Comparison of ENCODE assay signal across 15 mouse cellular contexts in the genomic region with DNA sequence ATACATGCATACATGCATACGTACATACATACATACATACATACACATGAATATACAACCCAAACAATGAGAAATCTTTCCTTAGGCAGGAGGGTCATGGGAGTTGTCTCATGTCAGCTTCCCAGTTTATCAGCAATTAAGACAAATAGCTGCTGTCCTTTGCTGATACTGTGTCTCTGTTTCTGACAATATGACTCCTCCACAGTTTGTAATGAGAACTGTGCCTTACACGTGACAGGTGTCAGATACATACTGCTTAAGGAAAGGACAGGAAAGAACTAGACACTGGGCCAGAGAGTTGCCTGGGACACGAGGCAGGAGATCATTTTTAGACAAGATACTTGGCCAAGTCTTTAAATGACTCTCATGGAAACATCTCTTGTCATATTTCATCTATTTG.
"Had no signal": no experiment of that assay in that cellular context is flagged by ENCODE, and none has a peak within 500 bp of the region (broad histone marks: within the 10 kb centered on the region; RNA-seq: fewer than 3 reads in every experiment).

No protein-coding gene starts in this region.

- ATAC-seq: hindbrain, embryonic 16.5 days; inflammation-experienced regulatory T-cells, adult 6 months; intestine, postnatal 0 days had no signal

- H3K36me3 ChIP-seq: limb, embryonic 13.5 days; midbrain, embryonic 10.5 days; neural tube, embryonic 15.5 days had no signal

- H3K9me3 ChIP-seq: limb, embryonic 13.5 days; midbrain, embryonic 10.5 days; neural tube, embryonic 15.5 days had no signal

- H3K4me2 ChIP-seq: limb, embryonic 13.5 days; neural tube, embryonic 15.5 days had no signal

- H3K9ac ChIP-seq: limb, embryonic 13.5 days; neural tube, embryonic 15.5 days had no signal

- H3K27ac ChIP-seq: limb, embryonic 13.5 days; midbrain, embryonic 10.5 days; neural tube, embryonic 15.5 days had no signal

- H3K27me3 ChIP-seq: limb, embryonic 13.5 days; neural tube, embryonic 15.5 days had no signal

- DNase-seq: kidney, adult 8-10 months; left cerebral cortex, postnatal 4 days; lung, adult 2 months; lung, postnatal 14 days; midbrain, embryonic 14.5 days; right cerebral cortex, adult 18-20 months; thymus, postnatal 4 days had no signal

- H3K4me3 ChIP-seq: layer of hippocampus, adult 2 months; limb, embryonic 13.5 days; midbrain, embryonic 10.5 days; myocyte; neural tube, embryonic 15.5 days had no signal

- H3K4me1 ChIP-seq: limb, embryonic 13.5 days; neural tube, embryonic 15.5 days had no signal
